Comparison of ENCODE assay signal across 26 mouse cellular contexts in the genomic region with DNA sequence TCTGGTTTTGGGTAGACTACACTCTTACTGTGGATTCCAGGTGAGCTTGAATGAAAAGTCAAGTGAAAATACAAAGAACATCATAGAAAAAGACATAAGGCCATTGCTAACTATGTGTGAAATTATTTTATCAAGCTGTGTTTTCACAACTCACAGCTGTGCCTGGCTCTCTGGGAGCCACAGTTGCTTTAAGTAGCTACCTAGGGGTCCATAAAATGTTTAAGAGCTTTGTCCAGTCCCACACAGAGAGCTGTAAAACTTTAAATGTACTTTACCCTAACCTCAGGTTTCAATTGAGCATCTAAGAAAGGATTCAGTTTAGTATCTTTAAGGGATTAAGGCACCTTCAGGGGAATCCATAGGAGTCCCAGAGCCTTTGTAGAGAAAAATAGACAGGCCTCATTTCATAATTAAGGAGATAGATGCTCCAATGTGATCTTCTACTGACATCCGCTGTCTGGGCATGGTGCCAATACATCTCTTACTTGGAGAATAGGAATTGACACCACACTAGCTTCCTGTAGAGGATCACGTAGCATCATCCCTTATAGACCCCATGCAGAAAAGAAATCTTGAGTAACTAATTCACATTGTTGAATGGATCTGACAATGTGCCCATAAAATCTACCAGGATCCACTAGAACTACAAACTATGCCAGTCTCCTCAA.
DNase-seq lines count a peak whose midpoint lies in the region; ATAC-seq and TF ChIP-seq lines count a peak whose summit lies in the region.
"Had no signal": no experiment of that assay in that cellular context is flagged by ENCODE, and none has a peak within 500 bp of the region (broad histone marks: within the 10 kb centered on the region; RNA-seq: fewer than 3 reads in every experiment).

No protein-coding gene starts in this region.

- no peaks in the 10 kb centered on the region for H3K4me1 ChIP-seq in forebrain, embryonic 13.5 days
- no peaks in the 10 kb centered on the region for H3K4me1 ChIP-seq in forebrain, embryonic 11.5 days (replicated peaks; ENCODE audit: control insufficient read depth, insufficient read depth, low read length)
- H3K4me1 ChIP-seq in limb, embryonic 12.5 days (replicated peaks): no peaks in the 10 kb centered on the region; the same call in 1 of the 2 replicates
- 0 out of 2 replicates have a peak, but pooled peaks cover under 1% of the 10 kb centered on the region for H3K4me1 ChIP-seq in limb, embryonic 10.5 days
- peaks cover 4% of the 10 kb centered on the region for H3K4me1 ChIP-seq in limb, embryonic 14.5 days (ENCODE audit: control insufficient read depth, insufficient read depth, low read length)
- H3K4me1 ChIP-seq: forebrain, embryonic 15.5 days; heart, embryonic 12.5 days; hindbrain, embryonic 13.5 days; limb, embryonic 15.5 days; liver, embryonic 15.5 days; neural tube, embryonic 12.5 days had no signal

- 56% methylated on average over 2 of the region's 2 CpGs for WGBS in forebrain, embryonic 13.5 days
- WGBS in forebrain, embryonic 11.5 days: 74% methylated on average over 2 of the region's 2 CpGs
- 67% methylated on average over 2 of the region's 2 CpGs for WGBS in limb, embryonic 12.5 days
- WGBS in limb, embryonic 10.5 days: 88% methylated on average over 2 of the region's 2 CpGs
- 46% methylated on average over 2 of the region's 2 CpGs for WGBS in limb, embryonic 14.5 days

- H3K9me3 ChIP-seq in forebrain, embryonic 13.5 days (replicated peaks): no peaks in the 10 kb centered on the region
- no peaks in the 10 kb centered on the region for H3K9me3 ChIP-seq in forebrain, embryonic 11.5 days (ENCODE audit: control insufficient read depth, low read length)
- H3K9me3 ChIP-seq in limb, embryonic 12.5 days: no peaks in the 10 kb centered on the region
- H3K9me3 ChIP-seq in limb, embryonic 10.5 days (replicated peaks): no peaks in the 10 kb centered on the region
- no peaks in the 10 kb centered on the region for H3K9me3 ChIP-seq in limb, embryonic 14.5 days (ENCODE audit: control insufficient read depth, low read length)
- H3K9me3 ChIP-seq: forebrain, embryonic 15.5 days; G1E; heart, embryonic 12.5 days; hindbrain, embryonic 13.5 days; limb, embryonic 15.5 days; liver, embryonic 15.5 days; neural tube, embryonic 12.5 days had no signal

- H3K27me3 ChIP-seq in forebrain, embryonic 13.5 days: no peaks in the 10 kb centered on the region
- H3K27me3 ChIP-seq in forebrain, embryonic 11.5 days (ENCODE audit: control insufficient read depth, insufficient read depth, low read length): no peaks in the 10 kb centered on the region
- H3K27me3 ChIP-seq in limb, embryonic 12.5 days: peaks cover 3% of the 10 kb centered on the region; the same call in 1 of the 2 replicates
- H3K27me3 ChIP-seq in limb, embryonic 10.5 days (ENCODE audit: low read depth, poor library complexity, severe bottlenecking): no peaks in the 10 kb centered on the region
- 0 out of 2 replicates have a peak, but pooled peaks cover 2% of the 10 kb centered on the region for H3K27me3 ChIP-seq in limb, embryonic 14.5 days (ENCODE audit: control insufficient read depth, insufficient read depth, low read length)
- H3K27me3 ChIP-seq: CH12.LX; forebrain, embryonic 15.5 days; heart, embryonic 12.5 days; hindbrain, embryonic 13.5 days; limb, embryonic 15.5 days; liver, embryonic 15.5 days; neural tube, embryonic 12.5 days had no signal

- DNase-seq in forebrain, embryonic 11.5 days (ENCODE audit: low spot score): no peak
- no peak for DNase-seq in limb, embryonic 10.5 days (ENCODE audit: low spot score)
- peak; percentile 16 to 21 for DNase-seq in right cerebral cortex, postnatal 10 days (ENCODE audit: low spot score in 2 of 2)
- no peak for DNase-seq in right cerebral cortex, postnatal 4 days
- no peak for DNase-seq in limb, embryonic 14.5 days (ENCODE audit: low spot score)
- DNase-seq: adrenal gland, adult 8-10 months; B cell, adult 2 months; cerebellum, adult 9-10 months; gastrocnemius, postnatal 25 days; heart, adult 18-20 months; kidney, adult 8-10 months; kidney, postnatal 14 days had no signal

- TF ChIP-seq POLR2A in limb, embryonic 14.5 days (IDR thresholded peaks at IDR 0.05; ENCODE audit: borderline replicate concordance, extremely low read depth, insufficient read depth, insufficient read length): no peak

- 0 out of 2 replicates have a peak, but pooled peaks have one; percentile 4 for ATAC-seq in forebrain, embryonic 13.5 days
- ATAC-seq in forebrain, embryonic 11.5 days (replicated peaks; ENCODE audit: low FRiP score): no peak
- peak; percentile 66; the same call in 1 of the 2 replicates for ATAC-seq in limb, embryonic 12.5 days (ENCODE audit: insufficient number of reproducible peaks, insufficient read depth, low FRiP score, low TSS enrichment, low read depth)
- peak; percentile 41; the same call in 1 of the 2 replicates for ATAC-seq in limb, embryonic 14.5 days (ENCODE audit: low FRiP score, low read depth)
- ATAC-seq: forebrain, embryonic 15.5 days; inflammation-experienced regulatory T-cells, adult 6 months; lung, postnatal 0 days had no signal

- no peak overlapping the region for H3K27ac ChIP-seq in forebrain, embryonic 13.5 days
- no peak overlapping the region for H3K27ac ChIP-seq in forebrain, embryonic 11.5 days (ENCODE audit: low read depth, low read length)
- no peak overlapping the region for H3K27ac ChIP-seq in limb, embryonic 12.5 days
- H3K27ac ChIP-seq in limb, embryonic 10.5 days: no peak overlapping the region
- H3K27ac ChIP-seq in limb, embryonic 14.5 days (replicated peaks; ENCODE audit: low read depth, low read length): no peak overlapping the region
- H3K27ac ChIP-seq: forebrain, embryonic 15.5 days; hindbrain, embryonic 13.5 days; limb, embryonic 15.5 days; liver, embryonic 15.5 days; neural tube, embryonic 12.5 days had no signal

- no peak overlapping the region for H3K9ac ChIP-seq in forebrain, embryonic 13.5 days
- no peak overlapping the region for H3K9ac ChIP-seq in forebrain, embryonic 11.5 days (ENCODE audit: low read length)
- H3K9ac ChIP-seq in limb, embryonic 12.5 days (replicated peaks): no peak overlapping the region
- no peak overlapping the region for H3K9ac ChIP-seq in limb, embryonic 14.5 days (ENCODE audit: low read depth, low read length, severe bottlenecking)
- H3K9ac ChIP-seq: forebrain, embryonic 15.5 days; heart, embryonic 12.5 days; hindbrain, embryonic 13.5 days; limb, embryonic 15.5 days; liver, embryonic 15.5 days; neural tube, embryonic 12.5 days had no signal

- H3K4me2 ChIP-seq in forebrain, embryonic 13.5 days: no peak overlapping the region
- H3K4me2 ChIP-seq in forebrain, embryonic 11.5 days (ENCODE audit: low read depth, low read length, severe bottlenecking): no peak overlapping the region
- H3K4me2 ChIP-seq in limb, embryonic 12.5 days: no peak overlapping the region
- H3K4me2 ChIP-seq in limb, embryonic 14.5 days (replicated peaks; ENCODE audit: low read depth, low read length, severe bottlenecking): no peak overlapping the region
- H3K4me2 ChIP-seq: forebrain, embryonic 15.5 days; heart, embryonic 12.5 days; hindbrain, embryonic 13.5 days; limb, embryonic 15.5 days; liver, embryonic 15.5 days; midbrain, embryonic 11.5 days; neural tube, embryonic 12.5 days had no signal

- no peak overlapping the region for H3K4me3 ChIP-seq in forebrain, embryonic 13.5 days
- no peak overlapping the region for H3K4me3 ChIP-seq in forebrain, embryonic 11.5 days (ENCODE audit: low read depth, low read length)
- no peak overlapping the region for H3K4me3 ChIP-seq in limb, embryonic 12.5 days (replicated peaks)
- no peak overlapping the region for H3K4me3 ChIP-seq in limb, embryonic 10.5 days
- H3K4me3 ChIP-seq in limb, embryonic 14.5 days (replicated peaks; ENCODE audit: low read length): no peak overlapping the region
- H3K4me3 ChIP-seq: erythroblast, embryonic 14.5 days; forebrain, embryonic 15.5 days; heart, embryonic 12.5 days; hindbrain, embryonic 13.5 days; limb, embryonic 15.5 days; liver, embryonic 15.5 days; neural tube, embryonic 12.5 days had no signal

- H3K36me3 ChIP-seq in forebrain, embryonic 13.5 days (ENCODE audit: poor library complexity, severe bottlenecking): no peaks in the 10 kb centered on the region
- no peaks in the 10 kb centered on the region for H3K36me3 ChIP-seq in forebrain, embryonic 11.5 days (ENCODE audit: control insufficient read depth, insufficient read depth, low read length)
- no peaks in the 10 kb centered on the region for H3K36me3 ChIP-seq in limb, embryonic 12.5 days
- no peaks in the 10 kb centered on the region for H3K36me3 ChIP-seq in limb, embryonic 10.5 days
- H3K36me3 ChIP-seq in limb, embryonic 14.5 days (ENCODE audit: control insufficient read depth, insufficient read depth, low read length): no peaks in the 10 kb centered on the region
- H3K36me3 ChIP-seq: forebrain, embryonic 15.5 days; G1E; heart, embryonic 12.5 days; hindbrain, embryonic 13.5 days; limb, embryonic 15.5 days; liver, embryonic 15.5 days; neural tube, embryonic 12.5 days had no signal

Comparison
In these comparisons a context has a peak if more than half of its experiments do, and no peak if none do; other contexts are left out.
1. DNase-seq: peak in right cerebral cortex, postnatal 10 days (2 of 2); none in forebrain, embryonic 11.5 days (single experiment), limb, embryonic 10.5 days (single experiment), right cerebral cortex, postnatal 4 days (single experiment) and limb, embryonic 14.5 days (single experiment).